Mouse (Mus musculus): ENCODE measurements around the gene Ces4a. TPM values are rescaled to one million over a fixed set of nuclear protein-coding genes. Genes with fewer than 3 reads are reported as not detected.
"Not testable (repeated sequence)": the region's sequence is repeated elsewhere in the genome, so short reads cannot be mapped to it uniquely, and the experiment has no call there.

The Ces4a gene
- total RNA-seq, 2 experiments from 2014 or later, result not detected

- no peak for DNase-seq
These were observed 38.4 kb downstream of the Ces4a start for GRCm38 (mm10) chr8:105170041-105170380.

DNA sequence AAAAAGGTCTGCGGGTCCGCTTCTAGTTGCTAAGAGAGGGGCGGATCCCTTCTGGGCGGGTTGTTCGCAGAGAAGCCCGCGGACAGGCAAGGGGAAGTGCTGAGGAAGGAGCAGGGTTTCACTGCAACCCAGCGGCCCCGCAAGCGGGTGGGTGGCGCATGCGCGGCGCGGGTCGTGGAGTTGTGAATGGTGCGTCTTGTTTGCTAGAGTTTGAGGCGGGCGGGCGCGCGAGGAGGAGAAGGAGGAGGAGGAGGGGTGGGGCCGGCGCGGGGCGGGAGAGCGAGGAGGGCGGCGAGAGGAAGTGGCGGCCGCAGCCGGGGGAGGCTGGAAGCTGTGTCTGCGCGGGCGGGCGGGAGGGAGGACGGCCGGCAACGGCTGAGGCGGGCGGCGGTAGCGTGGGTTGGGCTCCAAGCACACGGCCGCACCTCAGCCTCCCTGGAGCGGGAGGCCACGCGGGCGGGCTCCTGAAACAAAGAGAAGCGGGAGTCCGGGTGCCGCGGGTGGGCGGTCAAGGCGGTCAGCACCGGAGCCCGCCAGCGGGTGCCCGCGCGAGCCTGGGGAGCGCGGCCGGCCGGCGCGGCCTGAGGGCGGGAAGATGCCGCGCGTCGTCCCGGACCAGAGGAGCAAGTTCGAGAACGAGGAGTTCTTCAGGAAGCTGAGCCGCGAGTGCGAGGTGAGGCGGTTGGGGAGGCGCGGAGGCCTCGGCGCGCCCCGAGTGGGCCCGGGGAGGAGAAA, 38.9 kb downstream of the Ces4a start, which contains the start of gene Cbfb:
TSS of gene Cbfb (plus strand) at position 294 of the 735 bp plus-strand sequence.
- peak; percentile 97 for DNase-seq

GRCm38 (mm10) chr8:105171116-105172002, 39.8 kb downstream of the Ces4a start:
- DNase-seq, result peak; percentile 72

DNA sequence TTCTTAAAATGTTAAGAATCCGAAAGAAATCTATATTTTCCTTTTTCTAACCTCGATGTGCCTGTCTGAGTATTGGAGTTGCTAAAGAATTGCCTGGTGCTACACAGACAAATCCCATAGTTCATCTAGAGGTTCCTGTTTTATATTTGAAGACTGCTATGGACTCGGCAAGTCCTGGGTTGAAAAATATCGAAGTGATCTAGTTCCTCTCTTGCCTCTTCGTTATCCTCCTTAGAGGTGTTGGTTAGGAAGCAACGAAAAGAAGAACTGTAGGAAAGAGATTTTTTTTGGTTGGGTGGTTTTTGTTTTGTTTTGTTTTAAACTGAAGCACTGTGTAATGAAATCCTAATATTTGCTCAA, 40.4 kb downstream of the Ces4a start:
- no peak for DNase-seq

DNA sequence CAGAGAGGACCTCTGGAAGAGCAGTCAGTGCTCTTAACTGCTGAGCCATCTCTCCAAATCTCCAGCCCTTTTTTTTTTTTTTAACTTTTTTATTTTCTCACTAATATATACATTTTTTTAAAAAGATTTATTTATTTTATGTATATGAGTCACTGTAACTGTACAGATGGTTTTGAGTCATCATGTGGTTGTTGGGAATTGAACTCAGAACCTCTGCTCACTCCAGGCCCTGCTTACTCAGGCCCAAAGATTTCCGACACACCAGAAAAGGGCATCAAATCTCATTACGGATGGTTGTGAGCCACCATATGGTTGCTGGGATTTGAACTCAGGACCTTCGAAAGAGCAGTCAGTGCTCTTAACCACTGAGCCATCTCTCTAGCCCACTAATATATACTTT, 43.7 kb downstream of the Ces4a start:
- not testable (repeated sequence) for DNase-seq

GRCm38 (mm10) chr8:105178211-105178800, 46.7 kb downstream of the Ces4a start:
- no peak for DNase-seq

DNA sequence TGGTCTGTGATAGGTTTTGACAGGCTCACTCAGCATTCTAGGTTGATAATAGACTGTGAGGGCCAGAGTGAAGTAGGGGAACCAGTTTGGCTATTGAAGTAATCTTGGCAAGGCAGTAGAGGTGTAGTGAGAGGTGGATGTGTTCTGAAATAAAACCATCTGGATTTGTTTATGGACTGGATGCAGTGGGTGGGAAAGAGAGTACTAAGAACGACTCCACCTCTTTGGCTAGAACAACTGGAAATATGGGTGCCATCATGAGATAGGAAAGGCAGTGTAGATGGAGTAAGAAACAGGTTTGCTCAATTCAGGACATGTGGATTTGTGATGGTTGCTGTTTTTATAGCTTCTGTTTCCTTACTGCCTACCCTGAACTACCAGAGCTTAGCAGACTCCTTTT, 50.6 kb downstream of the Ces4a start:
- DNase-seq, result no peak

- no peak for DNase-seq
These were observed 54.9 kb downstream of the Ces4a start for GRCm38 (mm10) chr8:105186467-105187005.

DNA sequence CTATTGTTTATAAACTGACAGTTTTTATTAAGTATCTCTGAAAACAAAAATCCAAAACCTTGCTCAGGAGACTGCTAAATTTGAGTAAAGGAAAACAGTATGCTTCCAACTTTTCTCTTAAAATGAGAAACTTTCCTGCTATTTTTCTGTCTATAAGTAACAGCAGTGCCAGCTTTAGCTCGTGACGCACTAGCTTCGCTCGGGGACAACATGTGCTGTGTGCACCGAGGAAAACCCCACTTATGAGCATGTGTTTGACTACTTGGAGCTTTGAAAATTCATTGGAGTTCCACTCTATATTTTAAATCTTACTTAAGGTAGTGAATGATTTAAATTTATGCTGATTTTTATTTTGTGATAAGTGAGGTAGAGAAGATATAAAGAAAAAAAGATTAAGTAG, 60.6 kb downstream of the Ces4a start:
- no peak for DNase-seq

Other genes with a start within 250 kb of the Ces4a start
- under 1 TPM; 0.57 to 0.59 TPM for gene Ces2e, start 205.5 kb upstream of the Ces4a start, total RNA-seq (2021)
- gene Ces2f, start 184.4 kb upstream of the Ces4a start, total RNA-seq (2021), result under 1 TPM in 1 of 2 experiments, not detected in 1; 0.10 TPM
- gene Ces2g, start 170.1 kb upstream of the Ces4a start, total RNA-seq (2021), result 1 to 10 TPM; 3.6 to 3.9 TPM
- not detected for gene Ces2h, start 130.9 kb upstream of the Ces4a start, total RNA-seq (2021)
- gene Ces3a, start 83.2 kb upstream of the Ces4a start, total RNA-seq (2021), result not detected
- gene Ces3b, start 48.0 kb upstream of the Ces4a start, total RNA-seq (2021), result not detected
- 10 to 100 TPM; 44.7 to 46.9 TPM for gene Cbfb, start 38.9 kb downstream of the Ces4a start, total RNA-seq (2021)
- 10 to 100 TPM; 14.3 to 16.7 TPM for gene D230025D16Rik, start 93.3 kb downstream of the Ces4a start, total RNA-seq (2021)
- gene B3gnt9, start 123.4 kb downstream of the Ces4a start, total RNA-seq (2021), result 1 to 10 TPM; 9.0 TPM
- gene Tradd, start 132.8 kb downstream of the Ces4a start, total RNA-seq (2021), result 10 to 100 TPM in 1 of 2 experiments, 1 to 10 TPM in 1; 9.4 to 10.1 TPM
- gene Fbxl8, start 132.8 kb downstream of the Ces4a start, total RNA-seq (2021), result 1 to 10 TPM; 3.7 TPM
- 1 to 10 TPM in 1 of 2 experiments, under 1 TPM in 1; 0.81 to 1.5 TPM for gene Hsf4, start 138.0 kb downstream of the Ces4a start, total RNA-seq (2021)
- 10 to 100 TPM in 1 of 2 experiments, 1 to 10 TPM in 1; 9.9 to 11.0 TPM for gene Nol3, start 144.3 kb downstream of the Ces4a start, total RNA-seq (2021)
- gene 4931428F04Rik, start 158.1 kb downstream of the Ces4a start, total RNA-seq (2021), result 1 to 10 TPM; 6.0 to 7.5 TPM
- 10 to 100 TPM; 11.2 to 15.6 TPM for gene Exoc3l, start 164.3 kb downstream of the Ces4a start, total RNA-seq (2021)
- gene E2f4, start 165.9 kb downstream of the Ces4a start, total RNA-seq (2021), result 10 to 100 TPM; 29.5 to 32.4 TPM
- gene Elmo3, start 173.8 kb downstream of the Ces4a start, total RNA-seq (2021), result 1 to 10 TPM; 1.5 to 2.1 TPM
- 1 to 10 TPM; 2.5 to 2.7 TPM for gene Lrrc29, start 194.5 kb downstream of the Ces4a start, total RNA-seq (2021)
- gene Tmem208, start 194.6 kb downstream of the Ces4a start, total RNA-seq (2021), result 10 to 100 TPM; 29.8 to 32.3 TPM
- 10 to 100 TPM in 1 of 2 experiments, 1 to 10 TPM in 1; 9.0 to 10.4 TPM for gene Fhod1, start 216.2 kb downstream of the Ces4a start, total RNA-seq (2021)
- gene Slc9a5, start 217.0 kb downstream of the Ces4a start, total RNA-seq (2021), result 1 to 10 TPM; 3.3 to 3.5 TPM
- gene Plekhg4, start 241.5 kb downstream of the Ces4a start, total RNA-seq (2021), result under 1 TPM in 1 of 2 experiments, not detected in 1; 0.17 TPM